Mouse (Mus musculus) cerebellum, adult 11-12 months (tissue): ENCODE data around the gene Tarm1.

Experiments
- DNase-seq: peaks from one replicate; pipeline ENCODE4 v3.0.0; 2022

Gene Tarm1

GRCm38 (mm10) chr7:3439984-3440383 lies 62.4 kb downstream of the Tarm1 start:
- no peak for DNase-seq

GRCm38 (mm10) chr7:3437941-3438340 lies 64.5 kb downstream of the Tarm1 start:
- no peak for DNase-seq
